Mouse (Mus musculus) left cerebral cortex, adult 18-20 months (tissue): Measurements from ENCODE around the gene Olfr1189. TPM values are rescaled to one million over a fixed set of nuclear protein-coding genes. Genes with fewer than 3 reads are reported as not detected.
"Not testable (repeated sequence)": the region's sequence is repeated elsewhere in the genome, so short reads cannot be mapped to it uniquely, and the experiment has no call there.

ENCODE experiments used
- DNase-seq, 2 experiments: peaks; one replicate each; pipeline ENCODE4 v3.0.0; 2021 to 2022; ENCODE audit warnings: low spot score in 2 of 2, mixed read lengths in 1 of 2
- long read RNA-seq, 2 experiments: library from polyadenylated mRNA; stranded (forward); transcript quantifications; one replicate each; pipeline ENCODE4 v2.0.0; 2021
- total RNA-seq, 2 experiments: library from RNA; stranded (reverse); gene quantifications; 2 replicates each; pipeline ENCODE4 v1.2.3; 2021

Gene Olfr1189
- total RNA-seq: not detected
- long read RNA-seq, experiment 1: 0 reads
- long read RNA-seq, experiment 2: 0 reads

GRCm38 (mm10) chr2:88586154-88586553 lies at the start of gene Olfr1189:
Olfr1189 (plus strand) TSS chr2:88586454.
- no peak for DNase-seq

GRCm38 (mm10) chr2:88556635-88557034 lies 29.6 kb upstream of the Olfr1189 start, which contains the start of gene Olfr1188:
Olfr1188 (plus strand) TSS chr2:88556935.
- DNase-seq: no peak

DNA sequence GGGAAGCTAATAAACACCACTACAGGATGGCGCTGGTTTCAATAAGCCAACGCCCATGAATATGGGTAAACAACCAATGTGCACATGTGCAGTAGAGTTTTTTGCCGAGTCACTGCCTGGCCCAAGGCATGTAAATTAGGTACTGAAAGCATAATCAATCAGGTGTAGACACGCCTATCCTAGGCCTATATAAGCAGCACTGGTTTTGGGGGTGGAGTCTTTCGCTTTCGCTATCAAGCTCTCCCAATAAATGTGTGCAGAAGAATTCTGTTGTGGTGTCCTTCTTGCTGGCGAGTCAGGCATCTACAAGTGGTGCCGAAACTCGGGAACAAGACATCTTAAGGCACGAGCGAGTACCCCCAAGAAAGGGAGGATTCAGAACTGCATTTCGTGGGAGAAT lies 13.6 kb upstream of the Olfr1189 start:
- not testable (repeated sequence) for DNase-seq

- DNase-seq: not testable (repeated sequence)
Measured at GRCm38 (mm10) chr2:88640242-88640641, 54.0 kb downstream of the Olfr1189 start, which contains the start of gene Olfr1191-ps1. Olfr1191-ps1 (plus strand) TSS chr2:88640542.

Other genes starting within 250 kb of the Olfr1189 start
- not detected for gene Olfr1176, start 249.7 kb upstream of the Olfr1189 start, total RNA-seq
- gene Olfr1177-ps, start 240.0 kb upstream of the Olfr1189 start, total RNA-seq: not detected
- not detected for gene Olfr1178, start 199.4 kb upstream of the Olfr1189 start, total RNA-seq
- gene Olfr1179, start 180.0 kb upstream of the Olfr1189 start, total RNA-seq: not detected
- gene Olfr1180, start 167.3 kb upstream of the Olfr1189 start, total RNA-seq: not detected
- not detected for gene Olfr1181, start 160.3 kb upstream of the Olfr1189 start, total RNA-seq
- not detected for gene Gm13757, start 137.3 kb upstream of the Olfr1189 start, total RNA-seq
- gene Olfr1183, start 131.6 kb upstream of the Olfr1189 start, total RNA-seq: not detected
- not detected for gene Olfr1184, start 102.9 kb upstream of the Olfr1189 start, total RNA-seq
- not detected for gene Olfr1185-ps1, start 93.1 kb upstream of the Olfr1189 start, total RNA-seq
- gene Olfr1186, start 67.9 kb upstream of the Olfr1189 start, total RNA-seq: not detected
- not detected for gene Olfr1188, start 29.5 kb upstream of the Olfr1189 start, total RNA-seq
- not detected for gene Olfr1191-ps1, start 54.1 kb downstream of the Olfr1189 start, total RNA-seq
- not detected for gene Olfr1192-ps1, start 62.1 kb downstream of the Olfr1189 start, total RNA-seq
- not detected for gene Olfr1193, start 89.2 kb downstream of the Olfr1189 start, total RNA-seq
- gene Olfr1195, start 102.7 kb downstream of the Olfr1189 start, total RNA-seq: not detected
- gene Olfr1196, start 118.1 kb downstream of the Olfr1189 start, total RNA-seq: not detected
- gene Olfr1197, start 145.9 kb downstream of the Olfr1189 start, total RNA-seq: not detected
- gene Olfr1198, start 164.9 kb downstream of the Olfr1189 start, total RNA-seq: not detected
- not detected for gene Olfr1199, start 174.0 kb downstream of the Olfr1189 start, total RNA-seq
- gene Olfr1200, start 184.0 kb downstream of the Olfr1189 start, total RNA-seq: not detected
- gene Olfr1201, start 206.6 kb downstream of the Olfr1189 start, total RNA-seq: not detected
- gene Olfr1202, start 228.0 kb downstream of the Olfr1189 start, total RNA-seq: not detected
- not detected for gene Olfr1205, start 243.3 kb downstream of the Olfr1189 start, total RNA-seq